In the genomic region with DNA sequence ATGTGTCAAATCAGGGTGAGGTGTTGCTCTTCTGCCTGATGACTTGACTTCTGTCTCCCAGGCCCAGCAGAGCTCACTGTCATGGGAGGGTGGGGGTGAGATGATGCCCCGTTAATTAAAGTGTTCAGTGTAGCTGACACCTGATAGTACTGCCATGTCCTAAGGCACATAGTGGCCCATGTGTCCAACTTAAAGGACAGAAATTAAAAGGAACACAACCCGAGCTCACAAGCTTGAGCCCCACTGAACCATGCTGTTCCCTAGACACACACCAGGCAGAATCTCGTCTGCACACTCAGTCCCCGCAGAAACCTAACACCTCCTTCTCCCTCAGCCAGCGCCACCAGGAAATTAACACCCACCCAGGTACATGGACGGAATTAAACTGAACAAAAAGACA, we compare ENCODE assay signal across 22 mouse cellular contexts. TPM values are rescaled to one million over a fixed set of nuclear protein-coding genes. Genes with fewer than 3 reads are reported as not detected.
"Had no signal": no experiment of that assay in that cellular context is flagged by ENCODE, and none has a peak within 500 bp of the region (broad histone marks: within the 10 kb centered on the region; RNA-seq: fewer than 3 reads in every experiment).

No protein-coding gene starts in this region.

- H3K4me3 ChIP-seq: lung, embryonic 15.5 days; megakaryocyte, embryonic 14.5 days; midbrain, embryonic 13.5 days; midbrain, embryonic 15.5 days; neural tube, embryonic 12.5 days; stomach, embryonic 15.5 days had no signal

- H3K9ac ChIP-seq: liver, postnatal 0 days; lung, embryonic 15.5 days; midbrain, embryonic 13.5 days; midbrain, embryonic 15.5 days; neural tube, embryonic 12.5 days; stomach, embryonic 15.5 days had no signal

- H3K27me3 ChIP-seq: lung, embryonic 15.5 days; midbrain, embryonic 13.5 days; midbrain, embryonic 15.5 days; neural tube, embryonic 12.5 days; stomach, embryonic 15.5 days had no signal

- H3K4me2 ChIP-seq: lung, embryonic 15.5 days; midbrain, embryonic 13.5 days; midbrain, embryonic 15.5 days; neural tube, embryonic 12.5 days; stomach, embryonic 15.5 days had no signal

- H3K36me3 ChIP-seq: lung, embryonic 15.5 days; midbrain, embryonic 13.5 days; midbrain, embryonic 15.5 days; neural tube, embryonic 12.5 days; stomach, embryonic 15.5 days had no signal

- H3K9me3 ChIP-seq: lung, embryonic 15.5 days; midbrain, embryonic 13.5 days; midbrain, embryonic 15.5 days; neural tube, embryonic 12.5 days; stomach, embryonic 15.5 days had no signal

- ATAC-seq: liver, postnatal 0 days; lung, postnatal 0 days; midbrain, embryonic 13.5 days; midbrain, embryonic 15.5 days had no signal

- H3K4me1 ChIP-seq: lung, embryonic 15.5 days; midbrain, embryonic 13.5 days; midbrain, embryonic 15.5 days; neural tube, embryonic 12.5 days; stomach, embryonic 15.5 days had no signal

- DNase-seq: liver, postnatal 0 days; lung, adult 2 months; lung, postnatal 14 days; lung, postnatal 36 days; right cerebral cortex, postnatal 14 days; thymus, adult 2 months; thymus, postnatal 25 days; thymus, postnatal 4 days had no signal

- H3K27ac ChIP-seq: lung, embryonic 15.5 days; macrophage; midbrain, embryonic 13.5 days; midbrain, embryonic 15.5 days; neural tube, embryonic 12.5 days; stomach, embryonic 15.5 days; stomach, postnatal 0 days had no signal

RNA-seq across cellular contexts. Expression of a gene that starts 4.3 kb away (rescaled TPM):
- total RNA-seq: midbrain, postnatal 0 days; monocyte, adult 5-6 weeks; neutrophil, adult 5-6 weeks had no signal
- polyA plus RNA-seq: lung, postnatal 0 days; macrophage; midbrain, embryonic 13.5 days; neural tube, embryonic 12.5 days; neural tube, embryonic 14.5 days; stomach, embryonic 15.5 days; stomach, postnatal 0 days; urinary bladder, adult 2 months had no signal
